Mouse (Mus musculus): ENCODE data around the gene Drap1. TPM values are rescaled to one million over a fixed set of nuclear protein-coding genes. Genes with fewer than 3 reads are reported as not detected.

Drap1 gene
- polyA plus RNA-seq, 1 experiment, result 59.6 TPM

DNA sequence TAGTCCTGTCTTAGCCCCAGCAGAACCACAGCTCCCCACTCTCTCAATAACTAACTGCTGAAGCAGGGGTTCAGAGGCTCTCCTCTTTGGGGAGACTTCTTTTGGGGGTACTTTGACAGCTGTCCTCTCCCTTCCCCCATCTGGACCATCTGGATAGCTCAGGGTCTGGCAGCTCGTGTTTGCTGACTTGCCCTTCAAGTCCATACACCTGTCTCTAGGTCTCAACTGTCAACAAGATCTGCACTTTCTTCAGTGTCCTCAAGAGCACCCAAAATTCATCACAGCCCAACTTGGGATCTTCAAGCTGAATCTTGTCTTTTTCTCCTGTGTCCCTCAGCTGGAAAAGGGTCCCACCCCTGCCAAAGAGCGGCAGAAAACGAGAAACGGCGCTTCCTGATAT is 3.0 kb downstream of the Drap1 start:
- H3K27ac ChIP-seq (ENCODE audit: insufficient read depth, low read length), result no peak overlapping the region
- H3K27me3 ChIP-seq (ENCODE audit: control insufficient read depth, insufficient read depth, low read length), result no peaks in the 10 kb centered on the region
- no peak for DNase-seq (ENCODE audit: low read depth in 1 of 2, low spot score in 2 of 2)
- no peak for TF ChIP-seq CTCF (IDR thresholded peaks at IDR 0.05; ENCODE audit: extremely low read depth, insufficient read depth, insufficient read length, insufficient replicate concordance)
- TF ChIP-seq POLR2A (IDR thresholded peaks at IDR 0.05; ENCODE audit: low read depth, low read length), result no peak
- peaks cover 35% of the 10 kb centered on the region for H3K36me3 ChIP-seq (ENCODE audit: control insufficient read depth, insufficient read depth, low read length)
- WGBS, result 85% methylated on average over 5 of the region's 5 CpGs
- H3K4me3 ChIP-seq (ENCODE audit: extremely low read depth, insufficient read depth, insufficient read length), result no peak overlapping the region
- peaks cover 16% of the 10 kb centered on the region for H3K4me1 ChIP-seq (ENCODE audit: control insufficient read depth, insufficient read depth, insufficient read length)

DNA sequence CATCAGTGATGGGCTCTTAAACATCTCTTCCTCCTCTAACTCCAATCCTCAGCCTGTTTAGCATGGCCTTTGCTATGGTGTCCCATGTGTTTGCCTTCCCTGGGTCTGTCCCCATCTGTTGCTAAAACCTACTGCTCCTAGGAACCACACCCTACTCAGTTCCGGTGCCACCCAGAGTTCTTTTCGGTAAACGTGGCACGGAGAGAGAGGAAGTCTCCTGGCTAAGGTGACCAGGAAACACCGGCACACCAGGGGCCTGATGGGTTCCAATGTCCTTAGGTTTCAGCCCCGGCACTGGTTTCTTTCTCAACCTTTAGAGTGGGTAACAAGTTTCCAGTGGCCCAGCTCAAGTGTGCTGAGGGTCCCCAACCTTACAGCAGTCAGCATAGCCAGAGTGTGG is 4.2 kb downstream of the Drap1 start:
- Histone ChIP-seq H3K36me3 (ENCODE audit: control insufficient read depth, insufficient read depth, low read length) (peaks cover 26% of the 10 kb centered on the region), H3K4me3 (ENCODE audit: extremely low read depth, insufficient read depth, insufficient read length) (no peak overlapping the region), H3K27me3 (ENCODE audit: control insufficient read depth, insufficient read depth, low read length) (no peaks in the 10 kb centered on the region), H3K4me1 (ENCODE audit: control insufficient read depth, insufficient read depth, insufficient read length) (peaks cover 5% of the 10 kb centered on the region; the same call in 1 of the 2 replicates), H3K27ac (ENCODE audit: insufficient read depth, low read length) (no peak overlapping the region)
- TF ChIP-seq CTCF (IDR thresholded peaks at IDR 0.05; ENCODE audit: extremely low read depth, insufficient read depth, insufficient read length, insufficient replicate concordance) (no peak), POLR2A (IDR thresholded peaks at IDR 0.05; ENCODE audit: low read depth, low read length) (no peak)
- no peak for DNase-seq (ENCODE audit: low read depth in 1 of 2, low spot score in 2 of 2)
- 92% methylated on average over 6 of the region's 6 CpGs for WGBS

DNA sequence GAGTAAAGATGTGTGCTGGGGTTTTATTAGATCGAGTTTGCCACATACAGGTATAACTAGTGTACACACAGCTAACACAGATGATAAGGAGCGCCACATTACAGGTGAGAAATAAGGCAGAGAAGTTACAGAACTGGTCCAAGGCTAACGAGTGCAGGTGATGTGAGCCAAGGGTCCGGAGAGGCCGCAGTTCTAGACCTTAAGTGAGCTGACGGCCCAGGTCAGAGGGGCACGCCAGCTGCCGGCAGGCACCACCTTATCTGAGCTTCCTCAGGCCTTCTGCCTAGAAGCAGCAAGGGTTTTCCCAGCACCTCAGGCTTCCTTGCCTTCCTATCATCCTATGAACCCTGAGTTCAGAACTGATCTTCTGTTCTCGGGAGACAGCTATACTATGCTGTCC is 5.1 kb downstream of the Drap1 start:
- Histone ChIP-seq H3K27ac (ENCODE audit: insufficient read depth, low read length) (no peak overlapping the region), H3K36me3 (ENCODE audit: control insufficient read depth, insufficient read depth, low read length) (peaks cover 26% of the 10 kb centered on the region), H3K4me1 (ENCODE audit: control insufficient read depth, insufficient read depth, insufficient read length) (peaks cover 5% of the 10 kb centered on the region; the same call in 1 of the 2 replicates), H3K27me3 (ENCODE audit: control insufficient read depth, insufficient read depth, low read length) (no peaks in the 10 kb centered on the region), H3K4me3 (ENCODE audit: extremely low read depth, insufficient read depth, insufficient read length) (no peak overlapping the region)
- TF ChIP-seq CTCF (IDR thresholded peaks at IDR 0.05; ENCODE audit: extremely low read depth, insufficient read depth, insufficient read length, insufficient replicate concordance) (no peak), POLR2A (IDR thresholded peaks at IDR 0.05; ENCODE audit: low read depth, low read length) (no peak)
- WGBS, result 87% methylated on average over 9 of the region's 9 CpGs
- DNase-seq (ENCODE audit: low read depth in 1 of 2, low spot score in 2 of 2), result no peak

- DNase-seq (ENCODE audit: low read depth in 1 of 2, low spot score in 2 of 2), result no peak
- 96% methylated on average over 8 of the region's 8 CpGs for WGBS
- Histone ChIP-seq H3K27ac (ENCODE audit: insufficient read depth, low read length) (no peak overlapping the region), H3K4me3 (ENCODE audit: extremely low read depth, insufficient read depth, insufficient read length) (no peak overlapping the region), H3K4me1 (ENCODE audit: control insufficient read depth, insufficient read depth, insufficient read length) (peaks cover 4% of the 10 kb centered on the region; the same call in 1 of the 2 replicates), H3K27me3 (ENCODE audit: control insufficient read depth, insufficient read depth, low read length) (no peaks in the 10 kb centered on the region), H3K36me3 (ENCODE audit: control insufficient read depth, insufficient read depth, low read length) (peaks cover 26% of the 10 kb centered on the region)
- TF ChIP-seq POLR2A (IDR thresholded peaks at IDR 0.05; ENCODE audit: low read depth, low read length) (no peak), CTCF (IDR thresholded peaks at IDR 0.05; ENCODE audit: extremely low read depth, insufficient read depth, insufficient read length, insufficient replicate concordance) (no peak)
These were observed 5.9 kb downstream of the Drap1 start for GRCm38 (mm10) chr19:5418750-5419466.

DNA sequence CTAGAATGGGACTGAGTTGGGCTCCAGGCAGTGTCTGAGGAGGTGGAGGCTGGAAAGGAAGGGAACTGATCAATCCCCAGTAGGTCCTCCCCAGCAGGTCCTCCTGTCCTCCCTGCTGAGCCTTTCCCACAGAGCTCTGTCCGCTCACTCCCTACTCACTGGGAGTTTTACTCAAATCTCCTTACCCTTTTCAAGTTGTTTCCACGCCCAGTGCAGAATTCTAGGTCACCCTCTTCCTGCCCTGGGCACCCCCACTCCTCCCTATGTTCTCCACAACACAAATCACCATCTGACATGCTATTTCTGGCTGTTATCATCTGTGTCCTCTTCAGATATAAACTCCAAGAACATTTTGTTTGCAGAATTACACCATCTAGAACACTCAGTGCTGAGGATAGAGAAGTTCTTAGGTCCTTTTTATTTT is 10.2 kb downstream of the Drap1 start:
- TF ChIP-seq CTCF (IDR thresholded peaks at IDR 0.05; ENCODE audit: extremely low read depth, insufficient read depth, insufficient read length, insufficient replicate concordance), result no peak
- TF ChIP-seq POLR2A (IDR thresholded peaks at IDR 0.05; ENCODE audit: low read depth, low read length), result no peak
- WGBS, result 73% methylated on average over 2 of the region's 2 CpGs
- Histone ChIP-seq H3K36me3 (ENCODE audit: control insufficient read depth, insufficient read depth, low read length) (peaks cover 11% of the 10 kb centered on the region; the same call in 1 of the 2 replicates), H3K27ac (ENCODE audit: insufficient read depth, low read length) (no peak overlapping the region), H3K4me3 (ENCODE audit: extremely low read depth, insufficient read depth, insufficient read length) (no peak overlapping the region), H3K4me1 (ENCODE audit: control insufficient read depth, insufficient read depth, insufficient read length) (no peaks in the 10 kb centered on the region), H3K27me3 (ENCODE audit: control insufficient read depth, insufficient read depth, low read length) (no peaks in the 10 kb centered on the region)
- no peak for DNase-seq (ENCODE audit: low read depth in 1 of 2, low spot score in 2 of 2)

- no peak overlapping the region for H3K4me3 ChIP-seq (ENCODE audit: extremely low read depth, insufficient read depth, insufficient read length)
- peaks cover 11% of the 10 kb centered on the region; the same call in 1 of the 2 replicates for H3K36me3 ChIP-seq (ENCODE audit: control insufficient read depth, insufficient read depth, low read length)
- TF ChIP-seq POLR2A (IDR thresholded peaks at IDR 0.05; ENCODE audit: low read depth, low read length), result no peak
- TF ChIP-seq CTCF (IDR thresholded peaks at IDR 0.05; ENCODE audit: extremely low read depth, insufficient read depth, insufficient read length, insufficient replicate concordance), result no peak
- no peak overlapping the region for H3K27ac ChIP-seq (ENCODE audit: insufficient read depth, low read length)
- no peak for DNase-seq (ENCODE audit: low read depth in 1 of 2, low spot score in 2 of 2)
- peaks cover 4% of the 10 kb centered on the region; the same call in 1 of the 2 replicates for H3K4me1 ChIP-seq (ENCODE audit: control insufficient read depth, insufficient read depth, insufficient read length)
- WGBS, result 87% methylated on average over 4 of the region's 4 CpGs
- no peaks in the 10 kb centered on the region for H3K27me3 ChIP-seq (ENCODE audit: control insufficient read depth, insufficient read depth, low read length)
These were observed 10.9 kb downstream of the Drap1 start for GRCm38 (mm10) chr19:5413840-5414239.

- DNase-seq (ENCODE audit: low read depth in 1 of 2, low spot score in 2 of 2), result no peak
- WGBS, result 89% methylated on average over 5 of the region's 5 CpGs
- TF ChIP-seq CTCF (IDR thresholded peaks at IDR 0.05; ENCODE audit: extremely low read depth, insufficient read depth, insufficient read length, insufficient replicate concordance) (no peak), POLR2A (IDR thresholded peaks at IDR 0.05; ENCODE audit: low read depth, low read length) (no peak)
- Histone ChIP-seq H3K4me1 (ENCODE audit: control insufficient read depth, insufficient read depth, insufficient read length) (peaks cover 12% of the 10 kb centered on the region), H3K27ac (ENCODE audit: insufficient read depth, low read length) (no peak overlapping the region), H3K4me3 (ENCODE audit: extremely low read depth, insufficient read depth, insufficient read length) (no peak overlapping the region), H3K36me3 (ENCODE audit: control insufficient read depth, insufficient read depth, low read length) (no peaks in the 10 kb centered on the region; the same call in 1 of the 2 replicates), H3K27me3 (ENCODE audit: control insufficient read depth, insufficient read depth, low read length) (no peaks in the 10 kb centered on the region)
These were observed 12.8 kb downstream of the Drap1 start for GRCm38 (mm10) chr19:5411961-5412360.

Measured in spleen, adult 2 months (tissue).